Mouse (Mus musculus): ENCODE results near the gene Tmc6. TPM values are rescaled to one million over a fixed set of nuclear protein-coding genes. Genes with fewer than 3 reads are reported as not detected.

Gene Tmc6
- polyA plus RNA-seq, 1 experiment from 2014 or later = 2.1 TPM

- H3K4me1 ChIP-seq = no peaks in the 10 kb centered on the region
- ATAC-seq = no peak
- no peak overlapping the region for H3K4me2 ChIP-seq
- H3K27ac ChIP-seq = no peak overlapping the region
- 92% methylated on average over 12 of the region's 12 CpGs for WGBS
- H3K27me3 ChIP-seq = no peaks in the 10 kb centered on the region
- no peak overlapping the region for H3K9ac ChIP-seq
- no peaks in the 10 kb centered on the region for H3K9me3 ChIP-seq (replicated peaks)
- H3K4me3 ChIP-seq = no peak overlapping the region
- H3K36me3 ChIP-seq (ENCODE audit: poor library complexity, severe bottlenecking) = peaks cover 94% of the 10 kb centered on the region
Measured at GRCm38 (mm10) chr11:117762246-117762645, 19.8 kb downstream of the Tmc6 start.

- no peak for ATAC-seq
- Histone ChIP-seq H3K36me3 (ENCODE audit: poor library complexity, severe bottlenecking) (peaks cover 97% of the 10 kb centered on the region), H3K9ac (no peak overlapping the region), H3K9me3 (replicated peaks) (no peaks in the 10 kb centered on the region), H3K4me1 (no peaks in the 10 kb centered on the region), H3K27ac (no peak overlapping the region), H3K4me3 (no peak overlapping the region), H3K27me3 (no peaks in the 10 kb centered on the region), H3K4me2 (no peak overlapping the region)
- 90% methylated on average over 13 of the region's 13 CpGs for WGBS
Measured at GRCm38 (mm10) chr11:117761801-117762200, 20.2 kb downstream of the Tmc6 start.

DNA sequence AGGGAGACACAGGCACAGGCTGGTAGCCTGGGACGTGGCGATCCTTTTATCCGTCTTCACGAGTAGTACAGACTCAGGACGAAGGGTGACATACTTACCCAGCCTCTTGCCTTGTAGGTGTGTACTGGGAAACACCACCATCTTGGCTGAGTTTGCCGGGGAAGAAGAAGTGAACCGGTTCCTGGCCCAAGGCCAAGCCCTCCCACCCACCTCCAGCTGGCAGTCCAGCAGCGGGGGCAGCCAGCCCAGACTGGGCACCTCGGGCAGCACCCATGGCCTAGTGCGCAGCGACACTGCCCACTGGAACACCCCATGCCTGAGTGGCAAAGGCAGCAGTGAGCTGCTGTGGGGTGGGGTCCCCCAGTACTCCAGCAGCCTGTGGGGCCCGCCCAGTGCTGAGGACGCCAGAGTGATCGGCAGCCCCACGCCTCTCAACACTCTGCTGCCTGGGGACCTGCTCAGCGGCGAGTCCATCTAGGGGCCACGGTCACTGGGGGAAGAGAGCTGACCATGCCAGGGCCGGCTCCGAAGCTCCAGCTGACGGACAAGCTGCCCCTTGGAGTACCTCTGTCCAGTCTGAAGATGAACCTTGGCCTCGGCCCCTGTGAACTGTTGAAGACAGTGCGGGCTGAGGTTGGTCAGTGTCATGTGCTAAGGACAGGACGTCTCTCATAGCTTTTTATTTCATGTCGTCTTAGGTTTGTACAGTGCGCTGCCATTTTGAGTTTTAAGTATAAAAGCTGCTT lies 21.5 kb downstream of the Tmc6 start:
- WGBS = 90% methylated on average over 26 of the region's 26 CpGs
- no peak overlapping the region for H3K9ac ChIP-seq
- H3K9me3 ChIP-seq (replicated peaks) = no peaks in the 10 kb centered on the region
- no peaks in the 10 kb centered on the region for H3K4me1 ChIP-seq
- H3K36me3 ChIP-seq (ENCODE audit: poor library complexity, severe bottlenecking) = peaks cover 97% of the 10 kb centered on the region
- no peak overlapping the region for H3K4me2 ChIP-seq
- H3K4me3 ChIP-seq = no peak overlapping the region
- peak overlapping the region; percentile 31; the same call in 1 of the 2 replicates for H3K27ac ChIP-seq
- H3K27me3 ChIP-seq = no peaks in the 10 kb centered on the region
- ATAC-seq = no peak

DNA sequence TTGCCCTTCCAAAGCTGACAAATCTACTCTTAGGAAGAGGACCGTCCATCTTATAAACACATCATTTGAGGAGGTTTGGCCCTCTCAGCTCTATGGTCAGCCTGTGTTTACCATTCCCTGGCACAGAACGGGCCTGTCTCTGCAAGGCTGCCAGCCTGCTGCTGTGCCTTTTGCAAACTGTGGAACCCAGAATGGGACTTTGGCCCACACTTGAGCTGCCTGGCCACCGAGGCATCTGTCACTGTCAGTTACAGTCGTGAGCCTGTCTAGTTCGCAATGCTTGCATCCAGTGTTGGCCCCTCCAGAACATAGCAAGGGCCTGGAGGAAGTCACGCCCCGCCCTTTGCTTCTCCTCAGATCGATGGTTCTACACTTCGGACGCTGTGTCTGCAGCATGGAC lies 22.7 kb downstream of the Tmc6 start:
- Histone ChIP-seq H3K27ac (no peak overlapping the region), H3K4me1 (no peaks in the 10 kb centered on the region), H3K4me3 (no peak overlapping the region), H3K9me3 (replicated peaks) (no peaks in the 10 kb centered on the region), H3K27me3 (no peaks in the 10 kb centered on the region), H3K36me3 (ENCODE audit: poor library complexity, severe bottlenecking) (peaks cover 97% of the 10 kb centered on the region), H3K4me2 (no peak overlapping the region), H3K9ac (no peak overlapping the region)
- WGBS = 95% methylated on average over 10 of the region's 10 CpGs
- no peak for ATAC-seq

DNA sequence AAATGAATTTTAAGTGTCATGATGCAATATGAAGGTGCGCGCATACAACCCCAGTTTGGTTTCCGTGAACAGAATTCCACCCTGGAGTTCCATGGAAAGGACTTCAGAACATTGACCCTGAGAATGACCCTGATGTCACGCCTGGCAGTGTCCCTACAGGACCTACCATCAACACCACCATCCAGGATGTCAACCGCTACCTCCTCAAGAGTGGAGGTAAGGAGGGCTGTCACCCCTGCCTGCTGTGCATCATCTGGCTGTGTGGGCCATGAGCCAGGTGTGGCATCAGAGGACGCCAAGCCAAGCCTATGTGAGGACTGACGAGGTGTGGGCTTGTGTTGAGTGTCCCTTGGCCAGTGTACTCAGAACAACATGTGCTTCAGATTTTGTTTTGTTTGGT lies 26.1 kb downstream of the Tmc6 start:
- Histone ChIP-seq H3K27ac (no peak overlapping the region), H3K9me3 (replicated peaks) (no peaks in the 10 kb centered on the region), H3K4me3 (no peak overlapping the region), H3K36me3 (ENCODE audit: poor library complexity, severe bottlenecking) (peaks cover 99% of the 10 kb centered on the region), H3K4me2 (no peak overlapping the region), H3K27me3 (no peaks in the 10 kb centered on the region), H3K4me1 (no peaks in the 10 kb centered on the region), H3K9ac (no peak overlapping the region)
- WGBS = 95% methylated on average over 7 of the region's 7 CpGs
- no peak for ATAC-seq

DNA sequence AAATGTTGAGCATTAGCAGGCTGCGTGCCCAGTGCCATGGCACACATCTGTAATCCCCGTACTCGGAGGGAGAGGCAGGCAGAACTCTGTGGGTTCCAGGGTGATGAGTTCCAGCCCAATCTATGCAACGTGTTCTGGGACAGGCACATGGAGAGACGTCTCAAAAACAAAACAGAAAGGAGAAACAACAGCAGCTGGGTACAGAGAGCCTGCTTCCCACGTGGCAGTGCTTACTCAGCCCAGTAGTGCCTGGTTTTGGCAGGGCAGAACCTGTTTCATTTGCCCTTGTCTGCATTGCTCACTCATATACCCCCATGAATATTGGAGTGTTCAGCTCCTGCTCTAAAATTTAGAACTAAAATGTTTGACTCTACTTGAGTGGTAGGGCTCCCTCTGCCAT lies 30.5 kb downstream of the Tmc6 start:
- H3K9me3 ChIP-seq (replicated peaks) = no peaks in the 10 kb centered on the region
- no peaks in the 10 kb centered on the region for H3K4me1 ChIP-seq
- H3K27me3 ChIP-seq = no peaks in the 10 kb centered on the region
- H3K4me2 ChIP-seq = no peak overlapping the region
- H3K9ac ChIP-seq = no peak overlapping the region
- H3K27ac ChIP-seq = no peak overlapping the region
- peaks cover 99% of the 10 kb centered on the region for H3K36me3 ChIP-seq (ENCODE audit: poor library complexity, severe bottlenecking)
- no peak for ATAC-seq
- WGBS = 88% methylated on average over 6 of the region's 6 CpGs
- H3K4me3 ChIP-seq = no peak overlapping the region

DNA sequence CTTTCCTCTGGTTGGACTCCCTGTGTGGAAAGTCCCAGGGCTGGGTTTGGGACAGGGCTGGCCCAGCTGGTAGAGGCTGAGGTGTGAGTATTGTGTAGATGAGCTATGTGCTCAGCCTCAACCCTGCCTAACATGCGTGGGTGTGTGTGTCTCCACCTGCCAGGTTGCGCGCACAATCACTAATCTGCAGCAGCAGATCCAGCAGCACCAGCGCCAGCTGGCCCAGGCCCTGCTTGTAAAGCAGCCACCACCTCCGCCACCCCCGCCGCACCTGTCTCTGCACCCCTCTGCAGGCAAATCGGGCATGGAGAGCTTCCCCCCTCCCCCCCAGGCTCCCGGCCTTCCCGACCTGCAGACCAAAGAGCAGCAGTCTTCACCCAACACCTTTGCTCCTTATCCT lies 32.6 kb downstream of the Tmc6 start:
- Histone ChIP-seq H3K27ac (no peak overlapping the region), H3K36me3 (ENCODE audit: poor library complexity, severe bottlenecking) (peaks cover 99% of the 10 kb centered on the region), H3K4me3 (no peak overlapping the region), H3K4me2 (no peak overlapping the region), H3K27me3 (no peaks in the 10 kb centered on the region), H3K9me3 (replicated peaks) (no peaks in the 10 kb centered on the region), H3K4me1 (no peaks in the 10 kb centered on the region), H3K9ac (no peak overlapping the region)
- 96% methylated on average over 10 of the region's 10 CpGs for WGBS
- ATAC-seq = no peak

- H3K4me3 ChIP-seq = no peak overlapping the region
- H3K9ac ChIP-seq = no peak overlapping the region
- no peak for ATAC-seq
- no peaks in the 10 kb centered on the region for H3K9me3 ChIP-seq (replicated peaks)
- H3K36me3 ChIP-seq (ENCODE audit: poor library complexity, severe bottlenecking) = peaks cover 99% of the 10 kb centered on the region
- H3K4me2 ChIP-seq = no peak overlapping the region
- no peaks in the 10 kb centered on the region for H3K27me3 ChIP-seq
- 85% methylated on average over 4 of the region's 4 CpGs for WGBS
- H3K27ac ChIP-seq = no peak overlapping the region
- no peaks in the 10 kb centered on the region for H3K4me1 ChIP-seq
Measured at GRCm38 (mm10) chr11:117748628-117749027, 33.4 kb downstream of the Tmc6 start.

- H3K4me2 ChIP-seq = no peak overlapping the region
- H3K9ac ChIP-seq = no peak overlapping the region
- ATAC-seq = no peak
- WGBS = 82% methylated on average over 4 of the region's 4 CpGs
- H3K27me3 ChIP-seq = no peaks in the 10 kb centered on the region
- H3K27ac ChIP-seq = no peak overlapping the region
- H3K4me3 ChIP-seq = no peak overlapping the region
- peaks cover 100% of the 10 kb centered on the region for H3K36me3 ChIP-seq (ENCODE audit: poor library complexity, severe bottlenecking)
- H3K4me1 ChIP-seq = no peaks in the 10 kb centered on the region
- no peaks in the 10 kb centered on the region for H3K9me3 ChIP-seq (replicated peaks)
Measured at GRCm38 (mm10) chr11:117743454-117744030, 38.5 kb downstream of the Tmc6 start.

DNA sequence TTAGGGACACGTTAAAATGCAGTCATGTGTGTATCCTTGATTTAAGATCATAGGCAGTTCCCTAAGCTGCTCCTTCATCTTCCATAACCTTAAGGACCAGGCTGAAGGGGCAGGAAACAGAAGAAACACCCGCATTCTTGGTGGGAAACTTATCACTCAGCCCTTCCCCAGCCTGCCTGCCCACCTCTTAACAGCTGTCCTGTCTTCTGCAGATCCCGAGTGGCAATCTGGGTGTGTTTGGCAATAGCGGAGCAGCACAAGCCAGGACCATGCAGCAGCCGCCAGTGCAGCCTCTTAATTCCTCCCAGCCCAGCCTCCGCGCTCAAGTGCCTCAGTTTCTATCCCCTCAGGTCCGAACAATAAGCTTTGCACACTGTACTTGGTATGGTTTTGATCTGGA lies 39.3 kb downstream of the Tmc6 start:
- H3K4me2 ChIP-seq = no peak overlapping the region
- no peak overlapping the region for H3K9ac ChIP-seq
- no peak overlapping the region for H3K27ac ChIP-seq
- ATAC-seq = no peak
- no peak overlapping the region for H3K4me3 ChIP-seq
- H3K27me3 ChIP-seq = no peaks in the 10 kb centered on the region
- H3K9me3 ChIP-seq (replicated peaks) = no peaks in the 10 kb centered on the region
- H3K36me3 ChIP-seq (ENCODE audit: poor library complexity, severe bottlenecking) = peaks cover 100% of the 10 kb centered on the region
- no peaks in the 10 kb centered on the region for H3K4me1 ChIP-seq
- 89% methylated on average over 8 of the region's 8 CpGs for WGBS

GRCm38 (mm10) chr11:117742243-117742642 lies 39.8 kb downstream of the Tmc6 start:
- Histone ChIP-seq H3K36me3 (ENCODE audit: poor library complexity, severe bottlenecking) (peaks cover 100% of the 10 kb centered on the region), H3K9ac (no peak overlapping the region), H3K4me1 (no peaks in the 10 kb centered on the region), H3K27me3 (no peaks in the 10 kb centered on the region), H3K4me2 (no peak overlapping the region), H3K9me3 (replicated peaks) (no peaks in the 10 kb centered on the region), H3K27ac (no peak overlapping the region), H3K4me3 (no peak overlapping the region)
- 89% methylated on average over 8 of the region's 8 CpGs for WGBS
- no peak for ATAC-seq

- 89% methylated on average over 6 of the region's 6 CpGs for WGBS
- H3K27me3 ChIP-seq = no peaks in the 10 kb centered on the region
- no peak overlapping the region for H3K9ac ChIP-seq
- H3K27ac ChIP-seq = no peak overlapping the region
- H3K4me3 ChIP-seq = no peak overlapping the region
- H3K9me3 ChIP-seq (replicated peaks) = no peaks in the 10 kb centered on the region
- H3K4me1 ChIP-seq = no peaks in the 10 kb centered on the region
- ATAC-seq = no peak
- peaks cover 100% of the 10 kb centered on the region for H3K36me3 ChIP-seq (ENCODE audit: poor library complexity, severe bottlenecking)
- no peak overlapping the region for H3K4me2 ChIP-seq
Measured at GRCm38 (mm10) chr11:117741128-117741527, 40.9 kb downstream of the Tmc6 start.

GRCm38 (mm10) chr11:117738123-117738522 lies 43.9 kb downstream of the Tmc6 start:
- no peak overlapping the region for H3K27ac ChIP-seq
- peaks cover 94% of the 10 kb centered on the region for H3K36me3 ChIP-seq (ENCODE audit: poor library complexity, severe bottlenecking)
- no peak overlapping the region for H3K4me3 ChIP-seq
- ATAC-seq = no peak
- no peaks in the 10 kb centered on the region for H3K9me3 ChIP-seq (replicated peaks)
- H3K27me3 ChIP-seq = no peaks in the 10 kb centered on the region
- H3K4me2 ChIP-seq = no peak overlapping the region
- no peaks in the 10 kb centered on the region for H3K4me1 ChIP-seq
- WGBS = 89% methylated on average over 5 of the region's 5 CpGs
- no peak overlapping the region for H3K9ac ChIP-seq
